Mouse (Mus musculus) spleen, adult 12 weeks (tissue): ENCODE data around the gene Diras2.
A peak's percentile ranks its signal among the peaks of the same experiment; 100 is the strongest.

Experiments
- DNase-seq: peaks from one replicate; pipeline ENCODE4 v3.0.0; 2022; ENCODE audit warnings: low spot score

Diras2 gene

DNA sequence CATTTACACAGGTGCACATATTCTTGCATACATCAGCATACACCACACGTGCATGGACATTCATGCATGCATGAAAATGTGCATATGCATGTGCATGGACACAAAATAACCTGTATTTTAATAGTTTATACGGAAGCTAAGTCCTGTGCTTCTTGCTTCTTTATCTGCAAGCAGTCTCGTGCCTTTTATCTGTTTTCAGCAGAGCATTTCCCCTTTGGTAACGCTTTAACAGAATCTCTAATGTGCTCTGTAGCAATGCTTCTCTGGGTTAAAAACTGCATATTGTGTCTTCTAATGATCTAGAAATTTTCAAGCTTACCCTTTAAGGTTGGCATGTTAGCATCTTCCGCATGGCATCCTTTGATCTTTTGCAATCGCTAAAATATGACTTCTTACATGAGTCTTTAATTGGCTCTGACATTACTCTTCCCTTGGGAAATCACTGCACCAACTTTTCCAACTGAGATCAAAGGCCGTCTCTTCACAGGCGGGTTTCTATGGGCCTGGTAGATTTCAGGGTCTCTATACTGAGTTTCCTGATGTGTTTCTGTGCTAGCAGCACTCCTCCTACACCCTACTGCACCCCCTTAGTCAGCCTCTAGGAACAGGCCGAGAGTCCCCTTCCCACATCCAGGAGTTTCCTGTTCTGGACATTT, 21.9 kb upstream of the Diras2 start:
- DNase-seq = no peak

DNA sequence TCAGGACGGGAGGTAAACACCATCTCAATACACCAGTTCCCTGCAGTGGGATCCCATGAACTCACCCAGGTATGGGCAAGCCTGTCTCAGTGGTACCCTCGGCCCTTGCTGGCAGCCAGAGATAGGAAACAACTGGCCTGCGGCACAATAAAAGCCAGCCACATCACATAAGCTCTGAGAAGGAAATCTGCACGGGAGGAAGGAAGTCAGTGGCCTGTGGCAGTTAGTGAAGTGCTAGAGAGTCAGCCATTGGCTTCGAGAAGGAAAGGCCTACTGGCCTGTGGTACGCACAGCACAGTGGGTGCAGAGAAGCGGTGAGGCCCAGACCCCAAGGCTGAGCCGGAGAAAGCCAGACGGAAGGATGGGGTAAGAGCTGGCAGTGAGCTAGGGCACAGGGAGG, 20.2 kb upstream of the Diras2 start:
- DNase-seq = no peak

DNA sequence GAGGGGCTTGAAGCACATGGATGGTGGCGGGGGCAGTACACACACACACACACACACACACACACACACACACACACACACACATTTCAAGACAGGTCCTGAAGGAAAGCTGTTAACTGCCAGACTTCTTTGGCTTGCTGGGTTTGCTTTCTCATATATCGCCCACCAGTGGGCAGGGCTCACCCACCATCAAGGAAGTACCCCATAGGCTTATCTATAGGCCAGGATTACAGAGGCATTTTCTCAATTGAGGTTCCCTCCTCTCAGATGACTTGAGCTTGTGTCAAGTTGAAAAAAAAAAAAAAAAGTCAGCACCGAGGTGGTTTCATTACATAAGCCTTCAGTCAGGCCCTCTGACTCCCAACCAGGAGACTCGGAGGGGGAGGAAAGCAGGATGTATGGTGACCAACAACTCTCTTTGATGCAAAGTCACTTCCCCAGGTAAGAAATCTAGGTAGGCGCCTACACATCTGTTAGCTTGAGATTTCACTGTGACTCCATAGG, 19.7 kb upstream of the Diras2 start:
- DNase-seq = no peak

DNA sequence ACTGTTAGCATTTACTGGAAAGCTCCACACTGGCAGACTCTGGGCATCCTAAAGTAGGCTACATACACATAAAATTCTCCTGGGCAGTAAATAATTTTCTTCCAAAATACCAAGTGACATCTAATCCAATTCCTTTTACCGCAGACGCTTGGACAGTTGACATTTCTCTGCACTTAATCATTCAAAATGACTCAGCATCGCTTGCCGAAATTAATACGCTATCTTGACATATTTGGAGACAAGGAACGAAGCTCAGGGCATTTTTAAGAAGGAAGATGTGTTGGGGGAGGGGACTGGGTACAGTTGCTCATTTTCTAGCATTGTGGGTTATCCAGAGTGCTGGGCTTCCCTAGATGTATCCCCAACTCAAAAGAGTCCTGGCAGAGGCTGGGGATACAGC, 15.2 kb upstream of the Diras2 start:
- DNase-seq = no peak

DNA sequence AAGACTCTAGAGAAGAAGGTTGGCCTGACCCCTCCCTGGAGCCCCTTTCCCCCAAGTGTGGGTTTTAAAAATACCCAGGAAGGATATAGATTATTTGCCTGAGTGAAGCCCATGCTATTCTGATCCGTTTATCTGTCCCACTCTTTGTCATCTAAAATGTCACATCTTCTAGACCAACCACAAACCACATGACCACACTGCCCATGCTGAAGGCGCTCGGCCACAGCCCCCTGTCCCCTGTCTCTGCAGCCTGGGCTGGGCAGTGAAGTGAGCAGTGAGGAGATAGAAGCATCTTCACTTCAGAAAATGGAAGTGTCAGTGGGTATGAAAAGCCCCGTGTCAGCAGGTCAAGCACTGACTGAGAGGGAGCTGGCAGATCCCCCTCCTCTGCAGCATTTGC, 11.6 kb upstream of the Diras2 start:
- DNase-seq = no peak

DNA sequence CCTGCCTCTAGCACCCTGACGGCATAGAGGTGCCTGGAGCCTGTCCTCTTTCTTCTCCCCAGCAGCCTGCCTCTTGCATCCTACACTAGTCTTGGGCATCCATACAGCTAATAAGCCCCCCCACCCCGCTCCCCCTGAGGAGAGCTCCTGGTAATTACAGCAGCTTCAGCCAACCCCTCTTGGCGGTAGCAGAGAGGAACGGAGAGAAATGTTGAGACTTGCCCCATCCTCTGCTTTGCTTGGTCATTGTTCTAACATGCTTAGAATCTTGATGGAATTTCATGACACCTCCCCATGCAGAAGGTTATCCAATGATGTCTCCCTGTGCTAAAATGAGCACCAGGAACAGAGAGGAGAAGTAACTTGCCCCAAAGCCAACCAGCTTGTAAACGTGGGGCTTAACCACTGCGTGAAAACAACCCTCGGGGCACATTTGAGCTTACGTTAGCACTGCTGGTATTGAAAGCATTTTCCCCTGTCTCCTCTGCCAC, 11.0 kb upstream of the Diras2 start:
- DNase-seq = no peak

DNA sequence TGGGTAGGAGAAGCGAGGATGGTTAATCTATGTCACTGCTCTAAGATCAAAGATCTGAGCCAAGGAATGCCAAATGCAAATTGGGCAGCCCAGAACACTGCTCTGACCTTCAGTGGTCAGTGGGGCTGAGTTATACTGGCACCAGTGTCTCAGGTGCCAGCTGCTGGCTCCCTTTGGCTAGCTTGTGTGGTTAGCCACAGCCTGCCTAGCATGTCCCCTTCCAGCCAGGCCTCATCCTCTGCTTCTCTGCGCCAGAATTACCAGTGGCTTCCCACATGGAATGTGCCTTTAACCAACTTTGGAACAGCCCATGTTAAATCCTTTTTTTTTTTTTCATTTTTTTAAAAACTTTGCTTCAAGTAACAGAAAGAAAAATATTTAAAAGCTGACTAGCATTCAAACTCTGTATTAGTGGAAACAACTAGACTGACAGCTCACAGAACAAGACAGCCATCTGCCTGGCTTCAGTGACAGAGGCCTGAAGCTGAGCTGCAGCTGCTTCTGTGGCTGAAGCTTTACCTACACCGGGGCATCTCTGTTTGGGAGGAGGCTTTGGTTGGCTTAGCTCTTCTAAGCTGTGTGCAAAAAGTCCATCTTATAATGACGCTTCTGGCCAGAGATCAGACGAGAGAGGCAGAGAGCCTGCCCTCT, 10.4 kb upstream of the Diras2 start:
- DNase-seq = no peak

DNA sequence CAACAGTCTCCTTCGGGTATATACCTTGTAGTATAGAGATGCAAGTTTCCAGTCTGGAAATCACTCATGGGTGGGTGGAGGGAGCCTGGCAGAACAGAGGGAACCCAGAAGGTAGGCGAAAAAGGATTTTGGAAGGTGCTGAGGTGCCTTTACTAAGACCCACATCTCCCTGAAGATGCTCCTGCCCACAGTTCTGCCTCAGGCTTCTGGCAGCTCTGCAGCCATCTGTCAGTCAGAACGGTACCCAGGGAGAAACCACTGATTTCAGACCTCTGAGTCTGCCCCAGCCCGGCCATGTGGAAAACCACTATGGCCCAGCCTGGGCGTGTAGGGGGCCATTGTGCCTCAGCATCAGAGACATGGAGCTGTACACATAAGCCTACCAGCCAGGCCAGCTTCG, 8.4 kb upstream of the Diras2 start:
- DNase-seq = no peak

DNA sequence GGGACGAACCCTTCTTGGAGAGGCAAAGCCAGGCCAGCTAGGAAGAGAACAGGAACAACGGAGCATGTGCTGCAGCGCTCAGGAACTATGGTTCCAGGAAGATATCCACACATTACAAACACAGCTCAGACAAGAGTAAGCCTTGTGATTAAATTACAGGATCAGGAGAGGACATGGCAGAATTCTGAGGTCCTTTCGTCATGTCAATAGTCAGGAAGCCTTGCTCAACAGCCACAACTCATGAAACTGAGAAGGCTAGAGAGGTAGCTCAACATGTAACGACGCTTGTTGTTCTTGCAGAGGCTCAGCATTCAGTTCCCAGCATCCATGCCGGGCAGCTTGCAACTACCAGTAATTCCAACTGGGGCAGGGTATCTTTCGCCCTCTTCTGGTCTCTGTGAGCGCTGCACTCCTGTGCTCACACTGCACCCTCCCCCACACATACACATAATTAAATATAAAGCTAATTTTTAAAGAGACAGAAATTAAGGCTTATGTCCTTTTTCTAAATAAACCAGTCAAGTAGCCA, 7.6 kb upstream of the Diras2 start:
- no peak for DNase-seq

DNA sequence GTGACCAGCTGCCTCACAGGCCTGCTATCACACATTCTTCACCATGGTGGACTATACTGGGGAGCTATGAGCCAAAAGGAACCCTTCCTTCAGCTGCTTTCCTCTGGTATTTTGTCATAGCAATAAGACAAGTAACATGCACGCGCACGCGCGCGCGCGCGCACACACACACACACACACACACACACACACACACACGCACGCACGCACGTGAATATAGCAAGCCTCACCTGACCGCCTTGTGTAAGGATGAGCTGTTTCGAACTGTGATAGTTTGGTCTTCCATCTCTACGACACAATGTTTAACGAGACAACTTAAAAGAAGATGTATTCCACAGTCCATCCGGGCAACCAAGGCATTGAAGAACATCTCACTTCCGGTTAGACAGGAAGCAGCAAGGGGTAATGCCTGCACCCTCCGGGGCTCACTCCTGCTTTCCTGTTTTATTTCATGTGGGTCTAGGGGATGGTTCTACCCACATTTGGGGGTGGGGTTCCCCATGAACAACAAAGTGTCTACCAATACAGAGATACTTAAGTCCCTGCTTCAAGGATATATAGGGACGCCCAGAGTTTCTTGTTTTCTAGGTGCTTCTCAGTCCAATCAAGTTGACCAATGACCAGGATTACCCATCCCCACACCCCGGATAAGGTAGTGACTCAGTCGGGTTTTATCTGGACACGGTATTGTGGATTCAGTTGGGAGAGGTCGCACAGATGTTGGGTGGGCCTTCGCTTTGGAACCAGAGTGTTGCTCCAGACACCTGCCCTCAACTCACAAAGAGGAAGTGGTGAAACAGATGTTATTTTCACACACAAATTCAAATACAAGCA, 6.9 kb upstream of the Diras2 start:
- peak; percentile 8 for DNase-seq

DNA sequence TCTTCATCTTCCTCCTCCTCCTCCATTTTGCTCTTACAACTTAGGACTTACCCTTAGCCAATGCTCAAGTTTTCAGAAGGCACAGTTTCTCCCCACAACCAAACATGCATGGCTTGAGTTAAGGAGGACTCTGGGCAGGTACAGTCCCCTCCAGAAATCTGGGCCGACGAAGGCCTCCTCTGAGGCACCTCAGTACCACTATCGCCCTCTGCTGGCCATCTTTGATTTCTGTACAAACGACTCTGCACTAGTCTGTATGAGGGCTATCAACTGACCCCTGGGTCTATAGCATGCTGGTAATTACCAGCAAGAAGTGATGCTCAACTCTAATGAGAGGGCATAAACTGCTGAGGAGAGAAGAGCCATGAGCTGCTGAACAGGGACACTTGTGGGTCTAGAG, 4.5 kb upstream of the Diras2 start:
- DNase-seq = no peak

DNA sequence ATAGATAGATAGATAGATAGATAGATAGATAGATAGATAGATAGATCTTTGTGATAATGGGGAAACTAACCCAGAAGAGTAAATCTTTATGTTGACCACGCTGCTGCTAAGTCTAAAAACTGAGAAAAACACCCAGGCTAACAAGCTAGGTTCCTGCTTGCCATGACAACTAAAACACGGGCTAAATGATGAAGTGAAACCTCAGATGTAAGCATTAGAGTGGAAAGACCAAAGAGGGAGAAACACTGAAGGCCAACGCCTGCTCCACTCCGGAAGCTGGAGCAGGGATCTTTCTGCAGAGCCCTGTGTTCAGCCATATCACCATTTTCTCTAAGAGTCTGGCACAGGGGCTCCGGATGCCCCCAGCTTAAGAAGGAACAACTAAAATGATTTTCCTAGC, 2.6 kb upstream of the Diras2 start:
- no peak for DNase-seq

DNA sequence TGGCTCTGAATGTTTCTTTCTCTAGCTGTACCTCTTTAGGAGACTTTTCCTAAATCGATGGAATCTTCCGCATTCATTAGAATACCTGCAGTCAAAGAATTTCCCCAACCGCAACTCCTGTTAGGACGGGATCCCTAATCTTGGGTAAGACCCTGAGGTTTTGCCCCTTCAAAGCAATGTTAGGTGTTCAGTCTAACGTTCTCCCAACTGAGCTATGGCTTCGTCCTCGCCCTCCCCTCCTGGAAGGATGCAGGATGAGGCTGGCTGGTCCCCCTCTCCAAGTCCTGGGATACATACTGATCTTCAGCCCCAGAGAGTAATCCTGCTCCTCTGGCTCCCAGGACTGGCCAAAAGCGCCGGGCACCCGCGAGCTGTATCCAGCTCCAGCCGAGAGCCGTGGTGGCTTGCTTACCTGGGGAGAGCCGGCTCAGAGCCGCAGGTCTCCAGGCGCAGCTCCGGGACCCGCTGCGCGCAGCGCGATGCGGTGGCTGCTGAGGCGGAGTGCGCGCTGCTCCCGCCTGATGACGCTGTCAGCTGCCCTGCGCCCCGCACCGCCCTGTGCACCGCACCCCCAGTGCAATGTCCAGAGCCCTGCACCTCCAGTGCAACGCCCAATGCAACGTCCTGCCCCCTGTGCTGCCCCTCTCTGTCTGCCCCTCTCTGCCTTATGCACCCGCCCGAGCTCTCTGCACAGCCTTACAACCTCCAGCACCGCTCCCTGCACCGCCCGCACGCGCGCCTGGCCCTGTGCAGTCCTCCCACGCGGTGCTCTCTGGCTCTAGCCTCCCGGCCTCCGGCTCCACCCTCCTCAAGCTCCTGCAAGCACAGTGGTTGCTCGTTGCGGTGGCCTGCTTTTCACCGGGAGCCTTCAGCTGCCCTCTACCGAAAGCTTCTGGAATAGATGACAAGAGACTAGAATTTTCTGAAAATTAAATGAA, 802 bp downstream of the Diras2 start:
- peak; percentile 12 for DNase-seq

DNA sequence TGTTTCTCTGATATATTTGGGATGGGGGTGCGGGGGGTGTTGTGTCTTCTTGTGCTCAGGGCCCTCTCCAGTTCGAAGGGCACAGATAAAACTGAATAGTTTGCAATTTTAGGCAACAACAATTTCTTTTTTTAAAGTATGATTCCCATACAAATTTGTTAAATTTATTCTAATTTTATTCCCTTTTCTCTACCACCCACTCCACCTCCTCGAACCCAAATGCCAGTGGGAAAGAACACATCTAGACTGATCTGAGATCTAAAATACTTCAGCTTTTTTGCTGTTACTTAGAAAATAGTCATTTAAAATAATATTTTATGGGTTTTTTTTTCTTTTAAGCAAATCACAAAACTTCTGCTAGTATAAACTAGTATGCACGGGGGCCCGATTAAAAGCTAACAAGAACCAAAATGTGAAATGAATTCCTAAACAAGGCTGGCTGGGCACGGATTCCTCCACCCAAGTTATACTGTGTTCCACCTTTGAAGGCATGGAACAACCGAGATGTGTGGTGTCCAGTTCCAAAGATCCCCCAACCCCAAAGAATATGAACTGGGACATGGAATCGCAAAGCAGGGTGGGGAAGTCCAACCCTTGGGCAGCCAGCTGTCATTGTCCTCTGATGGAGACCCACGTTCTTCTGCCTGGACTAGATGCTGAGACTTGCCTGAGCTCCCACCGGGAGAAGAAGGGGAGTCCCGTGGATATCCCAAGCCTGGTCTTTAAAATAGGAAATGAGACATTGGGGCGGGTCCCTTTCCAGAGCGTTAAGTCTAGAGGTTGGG, 1.7 kb downstream of the Diras2 start:
- no peak for DNase-seq

DNA sequence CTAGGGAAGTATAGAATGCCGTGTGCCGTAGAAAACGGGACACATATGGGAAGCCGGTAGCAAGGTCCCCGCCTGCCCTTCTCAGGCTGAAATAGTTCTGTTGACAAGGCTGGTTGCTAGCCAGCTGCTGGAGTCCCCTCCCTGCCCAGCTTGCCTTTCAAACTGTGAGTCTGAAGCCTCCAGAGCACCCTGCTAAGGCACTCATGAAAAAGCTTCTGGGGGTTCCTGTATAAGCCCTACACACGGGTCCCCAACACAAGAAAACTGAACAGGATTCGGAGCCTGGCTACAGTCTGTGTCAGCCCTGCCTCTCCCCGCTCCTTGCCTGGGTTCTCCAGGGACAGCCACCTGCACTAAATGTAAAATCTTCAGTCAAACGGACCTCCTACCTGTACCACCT, 2.3 kb downstream of the Diras2 start:
- DNase-seq = no peak

DNA sequence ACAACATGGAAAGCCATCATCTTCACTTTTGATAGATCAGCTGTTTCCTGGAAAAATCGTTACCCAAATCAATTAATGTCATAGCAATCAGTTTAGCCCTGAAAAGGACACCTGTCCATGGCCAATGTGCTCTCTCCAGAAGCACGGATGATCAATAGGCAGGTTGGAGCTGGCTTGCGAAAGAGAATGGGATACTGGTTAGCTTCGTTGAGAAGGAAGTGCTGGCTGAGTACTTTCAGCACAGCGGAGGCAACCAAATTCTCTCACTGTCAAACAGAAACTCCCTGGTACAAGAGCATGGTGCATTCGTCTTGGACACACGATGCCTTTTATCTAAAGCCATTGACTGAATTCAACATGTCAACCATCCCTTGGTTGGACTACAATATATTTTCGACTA, 2.8 kb downstream of the Diras2 start:
- DNase-seq = no peak

DNA sequence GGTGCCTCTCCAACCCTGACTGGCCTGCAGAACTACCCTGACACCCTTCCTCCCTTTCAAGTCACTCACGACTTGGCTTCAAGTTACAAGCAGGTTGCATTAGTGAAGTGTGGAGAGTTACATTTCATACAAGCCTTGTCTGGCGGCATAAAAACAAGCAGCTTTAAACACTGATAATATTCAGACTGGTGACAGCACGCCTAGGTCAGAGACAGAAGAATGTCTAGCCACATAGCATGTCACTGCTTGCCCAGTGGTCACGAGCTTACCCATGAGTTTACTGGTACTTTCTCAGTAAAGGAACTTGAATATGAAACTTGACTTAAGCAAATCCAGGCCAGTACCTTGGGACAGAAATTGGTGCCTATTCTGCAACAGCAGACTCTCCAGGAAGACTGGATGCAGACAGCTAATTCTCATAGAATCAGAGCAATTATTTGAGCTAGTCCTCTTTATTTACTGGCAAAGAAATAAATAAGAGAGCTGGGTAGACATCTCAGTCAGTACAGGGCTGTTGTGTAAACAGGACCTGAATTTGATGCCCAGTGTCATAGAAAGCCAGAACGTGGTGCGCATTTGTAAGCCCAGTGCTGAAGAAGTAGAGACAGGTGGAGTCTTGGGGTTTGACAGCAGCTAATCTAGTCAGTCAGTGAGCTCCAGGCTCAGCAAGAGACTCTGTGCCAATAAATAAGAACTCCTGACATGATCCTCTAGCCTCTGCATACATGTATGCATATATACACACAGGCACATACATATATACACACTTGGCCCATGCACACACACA, 4.6 kb downstream of the Diras2 start:
- DNase-seq = no peak

DNA sequence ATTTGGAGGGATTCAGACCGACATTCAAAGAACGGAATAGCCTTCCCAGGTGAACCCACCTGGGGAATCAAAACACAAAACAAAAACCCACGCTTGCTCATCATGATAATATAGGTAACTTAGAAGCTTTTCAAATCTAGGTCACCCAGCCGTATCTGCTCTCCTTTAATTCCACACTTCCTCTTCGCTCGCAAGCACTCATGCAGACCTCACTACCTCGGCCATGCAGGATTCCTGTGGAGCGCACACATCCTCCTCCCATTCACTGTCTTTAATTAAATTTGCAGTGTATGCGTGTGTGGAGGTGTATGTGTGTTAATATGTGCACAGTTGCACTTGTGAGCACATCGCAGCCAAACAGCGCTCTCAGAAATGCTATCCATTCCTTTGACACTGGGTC, 6.8 kb downstream of the Diras2 start:
- no peak for DNase-seq

DNA sequence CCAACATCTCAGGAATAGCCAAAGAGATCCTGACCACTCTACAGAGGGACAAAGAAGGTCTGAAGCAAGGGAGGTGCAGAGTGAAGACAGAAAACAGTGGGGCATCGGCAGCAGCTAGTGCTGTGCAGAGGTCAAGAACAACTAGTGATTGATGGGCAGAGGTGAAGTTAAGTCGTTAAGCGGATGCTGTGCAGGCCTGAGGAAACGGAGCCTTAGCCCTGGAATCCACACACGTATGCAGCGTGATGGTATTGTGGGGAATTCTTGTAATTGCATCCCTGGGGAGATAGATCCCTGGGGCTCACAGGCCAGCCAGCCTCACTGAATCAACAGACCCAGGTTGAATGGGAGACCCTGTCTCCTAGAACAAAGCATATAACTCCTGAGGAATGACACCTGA, 9.9 kb downstream of the Diras2 start:
- no peak for DNase-seq

DNA sequence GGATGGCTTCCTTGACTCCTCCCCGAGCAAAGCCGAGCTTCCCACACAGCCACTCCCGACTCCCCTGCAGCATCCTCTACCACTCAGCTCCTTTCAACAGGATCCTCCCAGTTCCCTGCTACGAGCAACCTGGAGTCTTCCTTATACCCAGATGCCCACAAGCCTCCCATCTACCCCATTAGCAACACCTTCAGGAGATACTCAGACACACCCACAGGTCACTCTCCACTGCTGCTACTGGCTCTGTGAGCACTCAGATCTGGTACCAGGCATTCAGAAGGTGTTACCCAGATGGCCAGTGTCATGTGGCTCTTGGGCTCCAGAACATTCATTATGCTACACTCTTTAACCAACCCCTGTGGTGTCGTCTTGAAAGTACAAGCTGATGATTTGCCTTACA, 11.7 kb downstream of the Diras2 start:
- DNase-seq = no peak
